Mouse (Mus musculus) CD4-positive naive resting alpha-beta T cell, adult 76 days (primary cell): ENCODE data around the gene Gm17482. TPM values are rescaled to one million over a fixed set of nuclear protein-coding genes. Genes with fewer than 3 reads are reported as not detected.

ENCODE experiments used
- total RNA-seq: library from RNA; stranded (reverse); gene quantifications from one replicate; pipeline ENCODE4 v1.2.4, GENCODE M21; 2023

Gm17482 gene
- not detected for total RNA-seq

GRCm38 (mm10) chr6:115227043-115227442 is at the start of gene Gm17482:
TSS of gene Gm17482 (plus strand) at chr6:115227343.

DNA sequence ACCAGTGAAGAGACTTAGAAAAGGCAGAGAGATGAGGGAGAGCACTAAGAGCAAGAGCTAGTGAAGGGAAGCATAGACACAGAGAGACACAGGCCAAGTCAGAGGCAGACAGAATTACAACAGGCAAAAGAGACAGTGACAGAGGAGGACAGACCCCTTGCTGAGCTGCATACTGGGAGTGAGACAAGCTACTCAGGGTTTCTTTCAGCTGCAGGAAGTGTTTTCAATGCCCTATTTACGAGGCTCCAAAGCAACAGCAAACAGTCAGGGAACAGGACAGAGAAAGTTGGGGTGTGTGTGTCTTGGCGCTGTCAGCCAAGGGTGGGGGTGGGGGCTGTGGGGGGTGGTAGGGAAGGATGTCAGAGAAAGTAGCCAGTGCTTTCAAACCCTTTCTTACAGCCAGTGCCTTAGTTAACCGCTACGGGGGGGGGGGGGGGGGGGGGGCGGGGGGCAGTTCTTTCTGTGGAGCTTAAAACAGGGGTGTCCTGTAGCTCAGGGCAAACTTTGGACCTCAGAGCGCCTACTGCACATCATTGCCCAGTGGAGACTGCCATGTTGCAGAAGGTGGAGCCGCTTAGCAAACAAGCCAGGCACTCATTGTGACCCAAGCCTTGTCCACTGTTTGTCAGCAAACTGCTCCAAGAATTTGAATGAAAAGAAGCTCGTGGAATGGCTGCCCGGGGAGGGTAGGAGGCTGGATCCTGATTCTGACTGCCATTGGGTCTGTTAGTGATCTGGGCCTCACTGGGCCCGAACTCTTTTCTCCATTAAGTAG is 25.1 kb downstream of the Gm17482 start, which contains the start of gene Timp4:
TSS of gene Timp4 (minus strand) at position 107 of the 775 bp plus-strand sequence.

Other genes starting within 250 kb of the Gm17482 start
- gene Tamm41, start 189.5 kb upstream of the Gm17482 start, total RNA-seq, result 15.7 TPM
- gene Syn2, start 92.4 kb upstream of the Gm17482 start, total RNA-seq, result not detected
- gene Timp4, start 24.9 kb downstream of the Gm17482 start, total RNA-seq, result not detected
- 0.53 TPM for gene Pparg, start 133.6 kb downstream of the Gm17482 start, total RNA-seq